Mouse (Mus musculus): ENCODE measurements at regions not wholly inside any gene's neighbourhood (a gene's known extent, or its start where the extent isn't known, plus 50 kb on each side); places are given as distances from the start of the nearest gene placed in this dataset.

DNA sequence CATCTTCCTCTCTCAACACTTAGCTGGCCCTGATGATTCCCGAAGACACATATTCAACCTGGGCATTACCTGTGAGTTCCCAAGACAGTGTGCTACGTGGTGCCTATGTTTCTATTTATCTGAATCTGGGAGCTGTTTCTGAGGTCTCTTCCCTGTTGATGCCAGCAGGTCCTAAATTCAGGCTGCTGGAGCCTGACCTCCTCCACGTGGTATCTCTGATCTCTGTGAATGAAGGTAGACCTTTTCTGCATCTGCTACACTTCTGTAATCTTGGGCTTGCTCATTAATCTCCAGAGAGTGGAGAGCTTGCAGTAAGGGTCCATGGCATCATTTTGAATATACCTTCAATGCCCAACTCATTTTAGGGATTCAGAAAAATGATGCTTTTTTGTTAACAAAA, 215.8 kb downstream of the Pten start:
- TF ChIP-seq POLR2A (IDR thresholded peaks at IDR 0.05; ENCODE audit: extremely low read depth, insufficient read depth, low read length) (no peak), CTCF (IDR thresholded peaks at IDR 0.05; ENCODE audit: extremely low read depth, insufficient read depth, low read length) (no peak)
